Mouse (Mus musculus) ES-Bruce4 (cell line): Measurements from ENCODE around the gene Morf4l2. TPM values are rescaled to one million over a fixed set of nuclear protein-coding genes. Genes with fewer than 3 reads are reported as not detected.
A peak's percentile ranks its signal among the peaks of the same experiment; 100 is the strongest.

Experiments
- H3K27ac ChIP-seq: 2 replicates; pipeline ENCODE4 v1.5.1; 2012; ENCODE audit warnings: low read length, inconsistent platforms; ENCODE audit not compliant: insufficient read depth
- H3K27me3 ChIP-seq: 2 replicates; pipeline ENCODE4 v1.6.1; 2012; ENCODE audit warnings: mild to moderate bottlenecking, low read length, inconsistent platforms; ENCODE audit not compliant: control insufficient read depth, poor library complexity, insufficient read depth, severe bottlenecking
- H3K36me3 ChIP-seq: 2 replicates; pipeline ENCODE4 v1.6.1; 2012; ENCODE audit warnings: inconsistent platforms, mild to moderate bottlenecking, low read length, moderate library complexity; ENCODE audit not compliant: control insufficient read depth, poor library complexity, insufficient read depth, severe bottlenecking
- H3K4me1 ChIP-seq: one replicate; pipeline ENCODE4 v1.8.1; 2011; ENCODE audit warnings: low read length; ENCODE audit not compliant: control insufficient read depth, insufficient read depth
- H3K4me3 ChIP-seq: 2 replicates; pipeline ENCODE4 v1.5.1; 2011; ENCODE audit warnings: low read depth, mild to moderate bottlenecking, low read length
- H3K9ac ChIP-seq: 2 replicates; pipeline ENCODE4 v1.6.1; 2012; ENCODE audit warnings: low read depth, mild to moderate bottlenecking, inconsistent platforms; ENCODE audit not compliant: poor library complexity, severe bottlenecking
- H3K9me3 ChIP-seq: replicated peaks from 2 replicates; pipeline ENCODE4 v1.6.1; 2012; ENCODE audit warnings: mild to moderate bottlenecking, low read length, inconsistent platforms; ENCODE audit not compliant: control insufficient read depth, poor library complexity, insufficient read depth, severe bottlenecking
- CTCF ChIP-seq: IDR thresholded peaks from one replicate; pipeline ENCODE4 v1.8.1; 2011; ENCODE audit warnings: low read depth, low read length
- EP300 ChIP-seq: IDR thresholded peaks from 2 replicates; pipeline ENCODE4 v1.6.1; 2011; ENCODE audit warnings: low read depth, low read length; ENCODE audit not compliant: insufficient read depth
- POLR2A ChIP-seq: IDR thresholded peaks from one replicate; pipeline ENCODE4 v1.8.1; 2011; ENCODE audit warnings: low read length; ENCODE audit not compliant: insufficient read depth
- polyA plus RNA-seq: library from polyadenylated mRNA; stranded (reverse); fragments of >200 nt; gene quantifications from 2 replicates; pipeline ENCODE4 v1.2.4, GENCODE M21; 2011; ENCODE audit warnings: low read depth; ENCODE audit not compliant: missing spikeins, insufficient read depth, insufficient read length

Morf4l2 gene
- polyA plus RNA-seq, 1 experiment = 797 TPM

GRCm38 (mm10) chrX:136761103-136762074 lies 17.9 kb upstream of the Morf4l2 start:
- no peaks in the 10 kb centered on the region for H3K27me3 ChIP-seq
- no peaks in the 10 kb centered on the region for H3K9me3 ChIP-seq
- H3K4me1 ChIP-seq = no peaks in the 10 kb centered on the region
- H3K27ac ChIP-seq = no peak overlapping the region
- no peak overlapping the region for H3K9ac ChIP-seq
- no peaks in the 10 kb centered on the region for H3K36me3 ChIP-seq
- TF ChIP-seq POLR2A (no peak), EP300 (no peak), CTCF (peak; percentile 9)
- no peak overlapping the region for H3K4me3 ChIP-seq

GRCm38 (mm10) chrX:136755464-136755863 lies 12.0 kb upstream of the Morf4l2 start:
- Histone ChIP-seq H3K36me3 (no peaks in the 10 kb centered on the region), H3K27ac (no peak overlapping the region), H3K4me3 (no peak overlapping the region), H3K4me1 (no peaks in the 10 kb centered on the region), H3K27me3 (no peaks in the 10 kb centered on the region), H3K9me3 (no peaks in the 10 kb centered on the region), H3K9ac (no peak overlapping the region)
- TF ChIP-seq EP300 (no peak), POLR2A (no peak), CTCF (no peak)

- no peak overlapping the region for H3K4me3 ChIP-seq
- no peaks in the 10 kb centered on the region for H3K27me3 ChIP-seq
- H3K36me3 ChIP-seq = no peaks in the 10 kb centered on the region; the same call in 1 of the 2 replicates
- H3K9ac ChIP-seq = no peak overlapping the region
- H3K9me3 ChIP-seq = no peaks in the 10 kb centered on the region
- no peaks in the 10 kb centered on the region for H3K4me1 ChIP-seq
- no peak for TF ChIP-seq CTCF
- no peak for TF ChIP-seq POLR2A
- TF ChIP-seq EP300 = no peak
- no peak overlapping the region for H3K27ac ChIP-seq
These were observed 5.8 kb upstream of the Morf4l2 start for GRCm38 (mm10) chrX:136749329-136749728.

GRCm38 (mm10) chrX:136744663-136745062 lies 1.2 kb upstream of the Morf4l2 start:
- no peak overlapping the region for H3K27ac ChIP-seq
- H3K4me1 ChIP-seq = no peaks in the 10 kb centered on the region
- no peaks in the 10 kb centered on the region for H3K27me3 ChIP-seq
- no peak for TF ChIP-seq POLR2A
- TF ChIP-seq CTCF = no peak
- no peak for TF ChIP-seq EP300
- no peak overlapping the region for H3K4me3 ChIP-seq
- H3K9me3 ChIP-seq = no peaks in the 10 kb centered on the region
- H3K9ac ChIP-seq = no peak overlapping the region
- no peaks in the 10 kb centered on the region; the same call in 1 of the 2 replicates for H3K36me3 ChIP-seq

- Histone ChIP-seq H3K4me1 (peaks cover 2% of the 10 kb centered on the region), H3K27ac (peak overlapping the region; percentile 88), H3K9ac (peak overlapping the region; percentile 95), H3K4me3 (peak overlapping the region; percentile 100), H3K27me3 (no peaks in the 10 kb centered on the region), H3K9me3 (no peaks in the 10 kb centered on the region), H3K36me3 (peaks cover 8% of the 10 kb centered on the region)
- TF ChIP-seq EP300 (no peak), CTCF (no peak), POLR2A (no peak)
These were observed 808 bp downstream of the Morf4l2 start for GRCm38 (mm10) chrX:136742661-136743103.

GRCm38 (mm10) chrX:136742241-136742640 lies 1.2 kb downstream of the Morf4l2 start:
- TF ChIP-seq POLR2A = no peak
- no peak for TF ChIP-seq EP300
- TF ChIP-seq CTCF = no peak

More at GRCm38 (mm10) chrX:136742241-136742640, 1.2 kb downstream of the Morf4l2 start:
- Histone ChIP-seq H3K36me3 (peaks cover 8% of the 10 kb centered on the region), H3K27ac (peak overlapping the region; percentile 88), H3K4me1 (peaks cover 2% of the 10 kb centered on the region), H3K9ac (peak overlapping the region; percentile 95), H3K9me3 (no peaks in the 10 kb centered on the region), H3K27me3 (no peaks in the 10 kb centered on the region), H3K4me3 (peak overlapping the region; percentile 100)
